Mouse (Mus musculus): ENCODE results near the gene Scin.
"Not testable (repeated sequence)": the region's sequence is repeated elsewhere in the genome, so short reads cannot be mapped to it uniquely, and the experiment has no call there.

Gene Scin

DNA sequence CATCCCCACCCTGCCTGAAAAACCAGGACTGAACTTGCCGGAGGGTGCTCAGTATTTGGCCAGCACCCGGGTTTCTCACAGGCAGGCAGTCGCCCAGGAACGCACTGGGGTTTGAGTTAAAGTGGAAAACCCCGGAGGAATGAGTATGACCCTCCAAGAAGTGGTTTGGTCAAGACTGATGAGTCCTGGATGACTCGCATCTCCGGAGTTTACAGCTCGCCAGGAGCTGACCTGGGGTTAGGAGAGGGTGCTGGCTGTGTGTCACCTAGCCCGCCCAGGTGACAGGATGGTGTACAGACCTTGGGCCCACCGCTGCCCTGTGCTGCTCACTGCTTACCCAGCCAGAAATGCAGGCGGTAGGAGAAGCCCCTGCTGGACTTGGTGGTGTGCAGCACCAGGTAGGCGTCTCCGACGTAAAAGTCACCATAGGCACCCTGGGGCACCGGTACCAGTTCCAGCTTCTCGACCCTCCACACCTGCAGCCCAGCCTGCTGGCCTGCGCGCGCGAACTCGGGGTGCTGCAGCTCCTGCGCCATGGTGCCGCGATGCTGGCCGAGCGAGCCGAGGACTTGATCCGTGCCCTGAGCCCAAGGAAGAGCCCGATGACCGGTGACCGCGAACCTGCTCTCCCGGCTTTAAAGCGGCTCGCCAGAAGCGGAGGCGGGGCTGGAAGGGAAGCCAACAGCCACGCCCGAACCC lies at the start of gene Scin:
Gene Scin (minus strand): TSS at position 656 of the 699 bp plus-strand sequence.
- DNase-seq (ENCODE audit: low read depth, low spot score) = no peak

DNA sequence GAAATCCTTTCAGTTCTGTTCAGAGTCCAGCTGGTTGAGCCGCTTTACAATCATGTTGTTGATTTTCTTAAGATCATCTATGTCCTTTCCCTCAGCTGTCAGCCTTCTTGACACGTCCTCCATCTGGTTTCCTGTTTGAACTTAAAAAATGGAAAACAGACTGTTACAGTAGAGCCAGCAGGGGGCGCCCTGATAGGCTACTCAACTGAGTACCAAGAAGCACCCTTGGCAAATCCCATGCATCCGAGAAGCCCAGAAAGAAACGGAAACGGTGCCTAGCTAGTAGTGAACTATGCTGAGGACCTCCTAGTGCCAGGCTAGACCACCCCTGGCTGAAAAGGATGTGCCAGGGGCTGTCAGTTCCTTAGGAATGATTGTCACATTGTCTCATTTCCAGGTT lies 43.1 kb upstream of the Scin start:
- DNase-seq (ENCODE audit: low read depth, low spot score) = no peak

DNA sequence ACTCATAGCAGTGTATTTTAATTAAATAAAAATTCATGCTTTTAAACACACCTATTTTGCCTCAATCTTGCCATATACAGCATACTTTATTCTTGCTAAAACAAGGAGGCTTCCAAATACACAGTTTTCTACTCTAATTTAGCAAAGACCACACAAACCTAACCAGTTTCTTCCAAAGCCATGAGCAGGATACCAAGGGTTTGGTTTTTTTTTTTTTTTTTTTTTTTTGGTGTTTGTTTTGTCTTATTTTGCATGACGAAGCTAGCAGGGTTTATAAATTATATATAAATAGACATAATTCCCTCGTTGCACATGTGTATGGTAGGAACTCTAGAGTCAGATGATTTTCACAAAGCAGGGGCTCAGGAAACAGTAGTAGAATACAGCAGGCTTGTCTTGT lies 42.1 kb upstream of the Scin start:
- DNase-seq (ENCODE audit: low read depth, low spot score) = no peak

DNA sequence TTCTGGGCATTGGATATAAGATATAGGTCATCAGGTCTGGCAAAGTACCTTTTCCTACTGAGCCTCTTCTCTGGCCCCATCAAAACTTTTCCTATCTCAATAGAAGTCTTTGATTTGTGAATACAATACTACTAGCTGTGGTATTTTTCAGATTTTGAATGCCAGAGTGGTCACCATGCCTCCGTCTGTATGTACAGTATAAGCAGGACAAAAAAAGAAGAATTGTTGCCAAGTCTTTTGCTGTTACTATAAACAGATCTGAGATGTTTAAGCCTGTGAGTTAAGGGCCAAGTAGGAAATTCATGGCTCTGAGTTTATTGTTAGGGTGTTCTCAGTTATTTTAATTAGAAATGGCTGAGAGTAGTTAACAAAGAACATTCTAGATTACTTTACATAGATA lies 41.1 kb upstream of the Scin start:
- DNase-seq (ENCODE audit: low read depth, low spot score) = not testable (repeated sequence)

- DNase-seq (ENCODE audit: low read depth, low spot score) = no peak
Measured at GRCm38 (mm10) chr12:40171637-40172036, 37.6 kb upstream of the Scin start.

GRCm38 (mm10) chr12:40169675-40170074 lies 35.6 kb upstream of the Scin start:
- DNase-seq (ENCODE audit: low read depth, low spot score) = no peak

- DNase-seq (ENCODE audit: low read depth, low spot score) = peak; percentile 8
Measured at GRCm38 (mm10) chr12:40164621-40165020, 30.6 kb upstream of the Scin start.

GRCm38 (mm10) chr12:40160777-40161176 lies 26.7 kb upstream of the Scin start:
- no peak for DNase-seq (ENCODE audit: low read depth, low spot score)

DNA sequence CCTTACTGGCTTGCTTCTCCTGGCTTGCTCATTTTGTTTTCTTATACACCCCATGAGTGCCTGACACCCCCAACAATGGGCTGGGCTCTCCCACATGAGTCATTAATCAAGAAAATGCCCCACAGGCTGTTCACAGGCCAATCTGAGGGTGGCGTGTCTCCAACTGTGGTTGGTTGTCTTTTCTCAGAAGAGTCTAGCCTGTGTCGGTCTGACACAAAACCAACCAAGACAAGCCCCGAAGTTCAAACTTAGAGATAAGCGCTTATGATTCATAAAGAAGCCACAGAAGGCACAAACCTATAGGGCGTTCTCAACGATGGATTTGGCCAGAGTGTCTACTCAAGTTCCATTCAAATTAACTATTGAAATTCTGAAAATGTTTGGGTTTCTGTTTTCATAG lies 20.2 kb upstream of the Scin start:
- DNase-seq (ENCODE audit: low read depth, low spot score) = no peak

DNA sequence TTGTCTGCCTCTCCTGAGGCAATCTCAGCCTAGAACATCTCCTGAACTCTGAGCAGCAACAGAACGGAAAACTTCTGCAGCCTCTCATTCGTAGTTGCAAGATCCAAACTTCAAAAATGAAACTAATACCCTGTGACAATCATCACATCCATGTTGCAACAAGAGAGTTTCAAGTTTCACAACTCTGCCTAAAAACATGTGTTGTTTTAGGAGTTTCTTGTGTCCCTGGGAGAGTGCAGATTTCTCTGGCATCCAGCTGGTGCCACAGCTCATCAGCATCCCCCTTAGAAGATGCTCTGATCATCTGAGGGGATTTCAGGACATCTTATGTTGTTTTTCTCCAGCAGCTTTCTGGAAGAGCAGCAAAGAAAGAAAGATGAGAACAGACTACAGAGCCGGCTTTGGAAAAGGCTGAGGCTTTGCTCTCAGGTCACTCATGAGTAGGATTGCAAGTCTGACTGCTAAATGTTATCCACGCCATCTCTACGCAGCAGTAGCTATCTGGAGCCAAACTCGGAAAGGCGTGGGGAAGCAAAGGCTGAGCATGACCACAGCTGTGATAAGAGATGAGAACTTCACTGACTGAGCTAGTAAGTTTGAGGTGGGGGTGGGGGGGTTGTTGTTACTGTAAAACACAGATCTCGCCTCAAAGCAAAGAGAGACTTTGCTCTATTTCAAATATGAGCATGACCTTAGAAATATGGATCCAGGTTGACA lies 18.5 kb upstream of the Scin start:
- DNase-seq (ENCODE audit: low read depth, low spot score) = no peak

GRCm38 (mm10) chr12:40147319-40147718 lies 13.3 kb upstream of the Scin start:
- DNase-seq (ENCODE audit: low read depth, low spot score) = no peak

- DNase-seq (ENCODE audit: low read depth, low spot score) = no peak
Measured at GRCm38 (mm10) chr12:40146510-40146909, 12.5 kb upstream of the Scin start.

DNA sequence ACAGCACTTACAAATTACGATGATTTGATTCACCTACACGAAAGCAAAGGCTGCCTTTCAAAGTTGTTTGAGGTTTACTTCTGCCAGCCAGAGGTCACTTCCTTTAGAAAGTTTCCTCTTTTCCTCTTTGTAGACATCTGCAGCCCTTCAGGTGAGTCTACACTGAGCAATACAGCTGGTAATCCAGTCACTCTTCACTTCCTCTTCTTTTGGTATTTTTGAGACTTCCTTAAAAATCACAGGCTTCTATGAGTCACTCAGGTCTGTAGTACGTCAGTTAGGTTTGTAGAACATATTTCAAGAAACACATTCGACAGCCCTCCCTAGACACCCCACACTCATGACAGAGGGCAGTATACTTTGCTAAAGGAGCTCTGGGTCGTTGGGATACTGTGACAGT lies 6.7 kb upstream of the Scin start:
- DNase-seq (ENCODE audit: low read depth, low spot score) = no peak

DNA sequence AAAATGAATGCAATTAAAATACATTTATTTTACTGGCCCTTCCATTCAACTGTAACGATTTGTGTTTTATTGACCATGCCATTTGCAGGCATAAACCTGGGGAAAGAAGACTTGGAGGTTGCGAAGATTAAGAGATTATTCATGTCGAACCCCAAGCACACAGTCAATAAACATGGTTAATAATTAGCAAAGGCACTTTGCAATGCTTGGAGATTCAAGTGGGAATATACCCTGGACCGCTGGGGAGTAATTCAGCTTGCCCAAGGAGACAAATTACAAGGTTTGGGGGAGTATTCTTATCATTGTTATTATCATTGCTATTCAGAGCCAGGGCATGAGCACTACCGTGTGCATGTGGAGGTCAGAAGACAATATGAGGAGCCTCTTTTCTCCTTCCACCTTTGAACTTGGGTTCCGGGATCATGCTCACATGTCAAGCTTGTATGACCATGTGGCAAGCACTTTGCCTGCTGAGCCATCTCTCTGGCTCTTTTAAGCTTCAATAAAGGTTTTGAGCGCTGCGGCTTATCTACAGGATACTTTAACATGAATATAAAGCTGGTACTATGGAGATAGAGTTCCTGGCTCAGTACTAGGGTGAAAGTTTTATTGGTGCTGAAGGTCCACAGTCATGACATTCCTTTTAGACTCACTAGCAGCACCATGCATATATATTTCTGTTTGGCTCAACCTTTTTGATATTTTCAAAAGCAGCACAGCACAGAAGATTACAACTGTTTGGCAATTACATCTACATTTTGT lies 5.6 kb upstream of the Scin start:
- DNase-seq (ENCODE audit: low read depth, low spot score) = no peak

DNA sequence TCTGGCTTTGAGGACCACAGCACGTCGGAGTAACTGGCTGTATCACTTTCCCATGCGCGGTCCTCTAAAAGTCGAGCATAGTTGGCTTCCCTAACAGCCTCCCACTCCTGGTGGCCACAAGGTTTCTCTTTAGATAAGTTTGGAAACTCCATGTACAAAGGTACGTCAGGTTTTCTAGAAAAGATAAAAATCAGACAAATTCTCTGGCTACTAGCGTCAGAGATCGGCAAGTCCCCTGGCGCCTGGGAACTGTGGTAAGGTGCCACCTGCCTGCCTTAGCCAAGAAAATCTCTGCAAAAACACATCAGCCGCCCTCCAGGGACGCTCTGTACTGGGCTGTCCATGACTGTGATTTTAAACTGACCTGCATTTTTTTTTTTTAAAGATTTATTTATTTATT lies 501 bp upstream of the Scin start:
- no peak for DNase-seq (ENCODE audit: low read depth, low spot score)

DNA sequence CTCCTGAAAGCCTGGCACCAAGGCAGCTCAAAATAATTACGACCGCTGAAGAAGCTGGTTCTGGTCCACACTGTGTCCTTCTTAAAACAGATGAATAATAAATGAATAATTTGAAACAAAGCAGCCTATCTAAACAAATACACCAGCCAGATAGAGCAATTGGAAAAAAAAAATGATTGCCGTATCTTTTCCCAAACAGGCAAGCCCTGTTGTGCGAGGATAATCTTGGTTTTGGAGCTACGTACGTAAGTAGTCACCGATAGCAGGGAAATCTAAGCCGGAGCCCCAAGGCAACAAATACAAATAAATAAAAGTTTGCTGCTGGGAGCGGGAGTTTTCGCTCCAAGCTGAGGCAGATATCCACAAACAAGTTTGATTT lies 845 bp downstream of the Scin start:
- no peak for DNase-seq (ENCODE audit: low read depth, low spot score)

DNA sequence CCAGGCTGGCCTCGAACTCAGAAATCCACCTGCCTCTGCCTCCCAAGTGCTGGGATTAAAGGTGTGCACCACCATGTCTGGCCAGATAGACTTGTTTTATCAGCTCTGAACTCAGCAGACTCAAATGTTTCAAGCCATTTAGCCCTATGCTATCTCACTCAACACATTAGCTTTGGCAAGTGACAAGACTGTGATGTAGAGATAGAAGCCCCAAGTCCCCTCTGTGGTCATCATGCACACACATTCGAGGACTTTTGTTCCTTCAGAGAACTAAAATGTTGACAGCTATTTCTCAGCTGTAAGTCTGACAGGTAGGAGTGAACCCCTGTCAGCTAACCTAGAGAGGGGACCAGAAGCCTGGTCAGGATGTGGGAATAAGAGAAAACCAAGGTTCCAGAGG lies 15.2 kb downstream of the Scin start:
- DNase-seq (ENCODE audit: low read depth, low spot score) = no peak

DNA sequence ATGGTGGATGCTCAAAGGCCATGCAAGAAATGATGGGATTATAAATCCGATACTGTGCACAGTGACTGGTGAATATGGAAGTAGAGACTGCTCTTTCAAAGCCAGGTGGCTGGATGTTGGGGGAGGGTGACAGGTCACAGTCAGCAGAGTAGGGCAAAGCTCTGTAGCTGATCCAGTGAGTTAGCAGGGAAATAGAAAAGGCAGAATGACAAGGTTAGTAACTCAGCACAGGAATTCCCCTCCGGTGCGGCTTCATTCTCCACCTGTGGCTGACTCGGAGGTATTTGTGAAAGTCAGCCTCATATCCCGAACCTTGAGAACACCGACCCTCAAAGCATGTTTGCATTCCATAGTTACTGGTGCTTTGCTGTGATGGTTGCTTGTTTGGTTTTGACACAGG lies 17.0 kb downstream of the Scin start:
- no peak for DNase-seq (ENCODE audit: low read depth, low spot score)

DNA sequence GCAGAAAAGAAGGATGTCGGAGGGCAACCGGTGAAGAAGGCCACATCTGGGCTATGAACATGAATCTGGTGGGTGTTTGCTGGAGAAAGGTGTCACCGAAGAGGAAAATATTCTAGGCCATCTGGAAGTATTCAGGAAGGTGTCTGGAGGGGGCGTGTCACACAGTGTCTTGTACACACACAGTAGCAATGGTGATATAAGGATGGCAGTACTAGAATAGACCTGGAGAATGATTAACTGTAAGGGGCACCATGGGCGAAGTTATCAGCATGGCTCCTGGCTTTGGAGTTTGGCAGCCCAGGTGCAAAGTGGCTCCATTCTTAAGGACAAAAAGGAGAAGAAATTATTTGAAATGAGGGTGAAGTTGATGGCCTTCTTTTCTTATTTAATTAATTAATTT lies 17.8 kb downstream of the Scin start:
- DNase-seq (ENCODE audit: low read depth, low spot score) = no peak

DNA sequence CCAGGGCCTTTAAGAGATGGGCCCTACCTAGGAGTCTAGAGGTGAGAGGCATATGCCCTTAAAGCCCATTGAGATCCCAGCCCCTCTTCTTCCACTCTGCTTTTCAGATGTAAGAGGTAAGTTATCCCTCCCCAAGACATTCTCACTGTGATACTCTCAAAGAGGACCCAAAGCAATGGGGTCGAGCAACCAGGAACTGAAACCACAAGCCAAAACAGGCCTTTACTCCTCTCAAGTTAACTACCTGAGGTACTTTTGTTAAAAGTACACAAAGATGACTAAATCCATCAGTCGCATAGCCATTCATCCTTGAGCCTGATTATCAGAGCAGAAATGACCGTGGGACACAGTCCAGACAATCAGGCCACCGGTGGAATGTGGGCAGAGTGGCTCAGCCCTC lies 19.1 kb downstream of the Scin start:
- no peak for DNase-seq (ENCODE audit: low read depth, low spot score)

GRCm38 (mm10) chr12:40114020-40114419 lies 20.0 kb downstream of the Scin start:
- no peak for DNase-seq (ENCODE audit: low read depth, low spot score)

DNA sequence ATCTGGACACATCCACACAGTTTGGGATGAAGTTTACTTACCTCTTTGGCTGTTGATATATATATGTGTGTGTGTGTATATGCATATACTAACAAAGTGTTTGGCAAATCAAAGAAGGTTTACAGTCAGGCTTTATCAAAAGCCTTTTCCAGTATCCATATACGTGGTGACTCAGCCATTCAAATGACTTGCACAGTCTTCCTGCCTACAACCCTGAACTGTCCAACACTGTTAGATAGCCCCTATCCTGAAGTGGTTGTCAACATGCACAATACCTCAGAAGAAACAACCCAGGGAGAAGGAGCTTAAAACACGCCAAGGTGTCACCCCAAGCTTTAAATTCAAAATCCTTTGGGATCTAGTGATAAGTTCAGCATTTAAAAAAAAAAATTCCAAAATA lies 20.4 kb downstream of the Scin start:
- DNase-seq (ENCODE audit: low read depth, low spot score) = no peak

GRCm38 (mm10) chr12:40109227-40109626 lies 24.8 kb downstream of the Scin start:
- DNase-seq (ENCODE audit: low read depth, low spot score) = no peak
